Mouse (Mus musculus) hindbrain, embryonic 14.5 days (tissue): ENCODE results near the gene Hmcn2. TPM values are rescaled to one million over a fixed set of nuclear protein-coding genes. Genes with fewer than 3 reads are reported as not detected.
A peak's percentile ranks its signal among the peaks of the same experiment; 100 is the strongest.

ENCODE experiments used
- ATAC-seq: fragments of 200-750 bp; cut with Nextera tagmentation; 2 replicates; pipeline ENCODE4 v1.8.0; 2017; ENCODE audit warnings: moderate number of reproducible peaks, mild to moderate bottlenecking, moderate TSS enrichment, moderate library complexity; ENCODE audit not compliant: low FRiP score
- DNase-seq: peaks from one replicate; pipeline ENCODE4 v3.0.0-alpha.2; 2015; ENCODE audit warnings: low spot score
- H3K27ac ChIP-seq: fragments of 300-500 bp; sonication (generic); 2 replicates; pipeline ENCODE4 v1.5.1; 2014; ENCODE audit warnings: mild to moderate bottlenecking, moderate library complexity
- H3K27me3 ChIP-seq: fragments of 300-500 bp; sonication (generic); 2 replicates; pipeline ENCODE4 v1.6.1; 2014; ENCODE audit warnings: mild to moderate bottlenecking, low read length, mixed read lengths; ENCODE audit not compliant: control insufficient read depth, insufficient read depth
- H3K36me3 ChIP-seq: fragments of 300-500 bp; sonication (generic); replicated peaks from 2 replicates; pipeline ENCODE4 v1.6.1; 2014; ENCODE audit not compliant: control insufficient read depth, insufficient read depth
- H3K4me1 ChIP-seq: fragments of 300-500 bp; sonication (generic); replicated peaks from 2 replicates; pipeline ENCODE4 v1.6.1; 2014; ENCODE audit warnings: antibody characterized with exemption, low read length, mixed read lengths; ENCODE audit not compliant: control insufficient read depth, insufficient read depth
- H3K4me2 ChIP-seq: fragments of 300-500 bp; sonication (generic); replicated peaks from 2 replicates; pipeline ENCODE4 v1.6.1; 2014; ENCODE audit warnings: mild to moderate bottlenecking, moderate library complexity
- H3K4me3 ChIP-seq: fragments of 300-500 bp; sonication (generic); replicated peaks from 2 replicates; pipeline ENCODE4 v1.5.1; 2014; ENCODE audit warnings: mild to moderate bottlenecking, low read length
- H3K9ac ChIP-seq: fragments of 300-500 bp; sonication (generic); 2 replicates; pipeline ENCODE4 v1.6.1; 2014
- H3K9me3 ChIP-seq: fragments of 300-500 bp; sonication (generic); 2 replicates; pipeline ENCODE4 v1.6.1; 2016; ENCODE audit warnings: low read length; ENCODE audit not compliant: control insufficient read depth
- WGBS: fragments of 180-500 bp; shearing (Covaris S2); extraction: QIAGEN DNeasy Blood & Tissue Kit; methylation state at CpG from one replicate; pipeline ENCODE4 v1.1.7; 2014; 5-methylcytosine and 5-hydroxymethylcytosine counted together
- polyA plus RNA-seq: library from polyadenylated mRNA; unstranded; fragments of >200 nt; fragmentation: Nextera tagmentation; extraction: Ambion mirVana; gene quantifications from 2 replicates; pipeline ENCODE4 v1.2.1, GENCODE M21; 2014

Hmcn2 gene
- polyA plus RNA-seq, 1 experiment from 2014 or later: 0.37 TPM

- WGBS: 53% methylated on average over 11 of the region's 11 CpGs
- no peak overlapping the region for H3K9ac ChIP-seq
- H3K9me3 ChIP-seq: no peaks in the 10 kb centered on the region
- no peak overlapping the region for H3K27ac ChIP-seq
- H3K4me1 ChIP-seq: no peaks in the 10 kb centered on the region
- DNase-seq (no peak), ATAC-seq (peak; percentile 64; the same call in 1 of the 2 replicates)
- no peak overlapping the region for H3K4me3 ChIP-seq
- H3K4me2 ChIP-seq: no peak overlapping the region
- H3K27me3 ChIP-seq: no peaks in the 10 kb centered on the region
- no peaks in the 10 kb centered on the region for H3K36me3 ChIP-seq
These were observed 128.4 kb downstream of the Hmcn2 start for GRCm38 (mm10) chr2:31442480-31443160.

- ATAC-seq: no peak
- WGBS: 84% methylated on average over 4 of the region's 4 CpGs
These were observed 131.8 kb downstream of the Hmcn2 start for GRCm38 (mm10) chr2:31446036-31446435.

GRCm38 (mm10) chr2:31446456-31446855 is 132.2 kb downstream of the Hmcn2 start:
- DNase-seq (no peak), ATAC-seq (no peak)
- H3K27ac ChIP-seq: no peak overlapping the region
- H3K4me1 ChIP-seq: peaks cover 17% of the 10 kb centered on the region
- H3K9me3 ChIP-seq: no peaks in the 10 kb centered on the region
- no peak overlapping the region for H3K4me3 ChIP-seq
- H3K9ac ChIP-seq: no peak overlapping the region
- H3K27me3 ChIP-seq: no peaks in the 10 kb centered on the region
- WGBS: 54% methylated on average over 4 of the region's 4 CpGs
- H3K4me2 ChIP-seq: no peak overlapping the region
- H3K36me3 ChIP-seq: no peaks in the 10 kb centered on the region

More at GRCm38 (mm10) chr2:31446036-31446435, 131.8 kb downstream of the Hmcn2 start:
- H3K36me3 ChIP-seq: no peaks in the 10 kb centered on the region
- H3K4me3 ChIP-seq: no peak overlapping the region
- H3K27me3 ChIP-seq: no peaks in the 10 kb centered on the region
- H3K27ac ChIP-seq: no peak overlapping the region
- DNase-seq: no peak
- H3K4me2 ChIP-seq: no peak overlapping the region
- H3K9me3 ChIP-seq: no peaks in the 10 kb centered on the region
- H3K9ac ChIP-seq: no peak overlapping the region
- peaks cover 17% of the 10 kb centered on the region for H3K4me1 ChIP-seq

GRCm38 (mm10) chr2:31447536-31447935 is 133.3 kb downstream of the Hmcn2 start:
- Histone ChIP-seq H3K36me3 (no peaks in the 10 kb centered on the region), H3K9ac (no peak overlapping the region), H3K4me1 (peaks cover 17% of the 10 kb centered on the region), H3K4me3 (no peak overlapping the region), H3K9me3 (no peaks in the 10 kb centered on the region), H3K4me2 (no peak overlapping the region), H3K27ac (no peak overlapping the region), H3K27me3 (no peaks in the 10 kb centered on the region)
- 87% methylated on average over 2 of the region's 2 CpGs for WGBS
- DNase-seq (no peak), ATAC-seq (no peak)

GRCm38 (mm10) chr2:31448756-31449440 is 134.7 kb downstream of the Hmcn2 start:
- H3K4me3 ChIP-seq: no peak overlapping the region
- no peak for ATAC-seq
- 31% methylated on average over 3 of the region's 3 CpGs for WGBS
- no peak overlapping the region for H3K4me2 ChIP-seq
- H3K9ac ChIP-seq: no peak overlapping the region
- H3K4me1 ChIP-seq: peaks cover 17% of the 10 kb centered on the region
- H3K27me3 ChIP-seq: no peaks in the 10 kb centered on the region
- no peaks in the 10 kb centered on the region for H3K36me3 ChIP-seq
- no peak for DNase-seq
- H3K9me3 ChIP-seq: no peaks in the 10 kb centered on the region
- H3K27ac ChIP-seq: 0 out of 2 replicates have a peak overlapping the region, but pooled peaks have one; percentile 33

- WGBS: 26% methylated on average over 4 of the region's 4 CpGs
- Histone ChIP-seq H3K27me3 (no peaks in the 10 kb centered on the region), H3K4me2 (no peak overlapping the region), H3K27ac (0 out of 2 replicates have a peak overlapping the region, but pooled peaks have one; percentile 33), H3K36me3 (no peaks in the 10 kb centered on the region), H3K9me3 (no peaks in the 10 kb centered on the region), H3K4me1 (peaks cover 17% of the 10 kb centered on the region), H3K4me3 (no peak overlapping the region), H3K9ac (no peak overlapping the region)
- DNase-seq (peak; percentile 68), ATAC-seq (peak; percentile 84)
These were observed 135.2 kb downstream of the Hmcn2 start for GRCm38 (mm10) chr2:31449441-31449815.

- Histone ChIP-seq H3K9me3 (no peaks in the 10 kb centered on the region), H3K27me3 (no peaks in the 10 kb centered on the region), H3K27ac (no peak overlapping the region), H3K4me3 (no peak overlapping the region), H3K4me1 (peaks cover 17% of the 10 kb centered on the region), H3K36me3 (no peaks in the 10 kb centered on the region), H3K4me2 (no peak overlapping the region), H3K9ac (no peak overlapping the region)
- WGBS: 95% methylated on average over 4 of the region's 4 CpGs
- no peak for DNase-seq
- no peak for ATAC-seq
These were observed 135.7 kb downstream of the Hmcn2 start for GRCm38 (mm10) chr2:31449902-31450301.

- DNase-seq (no peak), ATAC-seq (no peak)
- Histone ChIP-seq H3K27me3 (no peaks in the 10 kb centered on the region), H3K4me2 (no peak overlapping the region), H3K9me3 (no peaks in the 10 kb centered on the region), H3K36me3 (no peaks in the 10 kb centered on the region), H3K27ac (no peak overlapping the region), H3K9ac (no peak overlapping the region), H3K4me3 (no peak overlapping the region), H3K4me1 (peaks cover 17% of the 10 kb centered on the region)
- WGBS: 25% methylated on average over 3 of the region's 3 CpGs
These were observed 136.4 kb downstream of the Hmcn2 start for GRCm38 (mm10) chr2:31450661-31451060.

- WGBS: 67% methylated on average over 1 of the region's 1 CpGs
These were observed 137.3 kb downstream of the Hmcn2 start for GRCm38 (mm10) chr2:31451530-31451929.

More at GRCm38 (mm10) chr2:31451530-31451929, 137.3 kb downstream of the Hmcn2 start:
- Histone ChIP-seq H3K36me3 (no peaks in the 10 kb centered on the region), H3K27me3 (no peaks in the 10 kb centered on the region), H3K9me3 (no peaks in the 10 kb centered on the region), H3K4me3 (no peak overlapping the region), H3K9ac (no peak overlapping the region), H3K4me2 (no peak overlapping the region), H3K4me1 (peaks cover 17% of the 10 kb centered on the region), H3K27ac (no peak overlapping the region)
- ATAC-seq: no peak
- no peak for DNase-seq
